Mouse (Mus musculus): ENCODE data around the gene Nup35. TPM values are rescaled to one million over a fixed set of nuclear protein-coding genes. Genes with fewer than 3 reads are reported as not detected.

The Nup35 gene
- 51.7 and 53.7 TPM in 2 replicates for polyA plus RNA-seq (2015; fragmentation: Nextera tagmentation; extraction: Ambion mirVana)

GRCm38 (mm10) chr2:80616854-80617737, at the start of gene Nup35, which contains the start of gene Dusp19:
Gene Nup35, plus strand, starts transcription at chr2:80617236.
Gene Dusp19, plus strand, starts transcription at chr2:80617045.
- peak; percentile 99 for ATAC-seq
- Histone ChIP-seq H3K27ac (ENCODE audit: low read depth, low read length) (peak within 1 kb of the TSS; percentile 82), H3K4me1 (ENCODE audit: control insufficient read depth, insufficient read depth, low read depth, low read length) (peaks cover 9% of the 10 kb centered on the region), H3K4me2 (ENCODE audit: low read length) (peak within 1 kb of the TSS; percentile 84), H3K27me3 (replicated peaks; ENCODE audit: control insufficient read depth, insufficient read depth, low read length) (no peaks in the 10 kb centered on the region), H3K9me3 (ENCODE audit: control insufficient read depth, low read length) (no peaks in the 10 kb centered on the region), H3K4me3 (ENCODE audit: low read length) (peak within 1 kb of the TSS; percentile 64), H3K9ac (ENCODE audit: low read depth, low read length) (peak within 1 kb of the TSS; percentile 78), H3K36me3 (ENCODE audit: control insufficient read depth, insufficient read depth, low read length) (0 out of 2 replicates have a peak, but pooled peaks cover 2% of the 10 kb centered on the region)
- WGBS: 2% methylated on average over 21 of the region's 21 CpGs

DNA sequence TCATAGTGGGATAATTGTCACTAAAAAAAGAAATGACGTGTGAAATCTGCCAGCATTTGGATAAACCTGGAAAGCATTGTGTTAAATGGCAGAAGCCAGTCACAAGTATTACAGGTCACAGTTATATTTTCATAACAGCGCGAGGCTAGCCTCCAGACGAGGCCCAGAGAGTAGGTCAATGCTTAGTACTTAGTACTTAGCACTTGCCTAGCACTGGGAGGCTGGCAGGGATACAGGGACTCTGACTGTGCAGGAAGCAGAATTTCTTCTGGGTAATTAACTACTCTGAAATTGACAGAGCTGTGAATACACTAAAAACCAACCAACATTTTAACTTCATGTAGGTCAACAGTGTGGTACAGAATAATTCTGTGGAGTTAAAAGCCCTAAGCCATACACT, 49.6 kb upstream of the Nup35 start:
- H3K9me3 ChIP-seq (ENCODE audit: control insufficient read depth, low read length): no peaks in the 10 kb centered on the region
- no peak overlapping the region for H3K4me2 ChIP-seq (ENCODE audit: low read length)
- H3K4me1 ChIP-seq (ENCODE audit: control insufficient read depth, insufficient read depth, low read depth, low read length): no peaks in the 10 kb centered on the region; the same call in 1 of the 2 replicates
- no peak for ATAC-seq
- H3K4me3 ChIP-seq (ENCODE audit: low read length): no peak overlapping the region
- H3K27ac ChIP-seq (ENCODE audit: low read depth, low read length): no peak overlapping the region
- no peak overlapping the region for H3K9ac ChIP-seq (ENCODE audit: low read depth, low read length)
- H3K36me3 ChIP-seq (ENCODE audit: control insufficient read depth, insufficient read depth, low read length): no peaks in the 10 kb centered on the region
- no peaks in the 10 kb centered on the region for H3K27me3 ChIP-seq (replicated peaks; ENCODE audit: control insufficient read depth, insufficient read depth, low read length)
- WGBS: 89% methylated on average over 4 of the region's 4 CpGs

- Histone ChIP-seq H3K27me3 (replicated peaks; ENCODE audit: control insufficient read depth, insufficient read depth, low read length) (no peaks in the 10 kb centered on the region), H3K9ac (ENCODE audit: low read depth, low read length) (no peak overlapping the region), H3K4me2 (ENCODE audit: low read length) (no peak overlapping the region), H3K4me1 (ENCODE audit: control insufficient read depth, insufficient read depth, low read depth, low read length) (no peaks in the 10 kb centered on the region; the same call in 1 of the 2 replicates), H3K36me3 (ENCODE audit: control insufficient read depth, insufficient read depth, low read length) (no peaks in the 10 kb centered on the region), H3K9me3 (ENCODE audit: control insufficient read depth, low read length) (no peaks in the 10 kb centered on the region), H3K4me3 (ENCODE audit: low read length) (no peak overlapping the region), H3K27ac (ENCODE audit: low read depth, low read length) (no peak overlapping the region)
- 80% methylated on average over 4 of the region's 4 CpGs for WGBS
- no peak for ATAC-seq
Observed at GRCm38 (mm10) chr2:80570656-80571055, 46.4 kb upstream of the Nup35 start.

DNA sequence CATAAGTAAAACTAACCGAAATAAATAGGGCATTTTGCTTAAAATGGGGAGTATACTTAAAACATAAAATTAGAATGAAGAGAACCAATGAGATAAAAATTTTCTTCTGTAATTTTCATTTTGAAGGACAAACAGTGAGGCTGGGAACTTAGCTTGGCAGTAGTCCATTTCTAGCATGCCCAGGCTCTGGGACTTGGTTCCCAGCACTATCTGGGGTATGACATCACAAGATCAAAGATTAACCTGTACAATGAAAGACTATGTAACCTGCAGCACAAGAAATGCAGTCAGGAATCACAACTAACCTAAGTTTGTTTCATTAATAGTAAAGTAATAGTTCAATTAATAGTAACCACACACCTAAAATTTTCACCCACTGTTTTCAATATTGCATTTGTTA, 39.8 kb upstream of the Nup35 start:
- Histone ChIP-seq H3K27ac (ENCODE audit: low read depth, low read length) (no peak overlapping the region), H3K36me3 (ENCODE audit: control insufficient read depth, insufficient read depth, low read length) (no peaks in the 10 kb centered on the region), H3K9me3 (ENCODE audit: control insufficient read depth, low read length) (no peaks in the 10 kb centered on the region), H3K4me2 (ENCODE audit: low read length) (no peak overlapping the region), H3K9ac (ENCODE audit: low read depth, low read length) (no peak overlapping the region), H3K4me1 (ENCODE audit: control insufficient read depth, insufficient read depth, low read depth, low read length) (peaks cover 15% of the 10 kb centered on the region), H3K4me3 (ENCODE audit: low read length) (no peak overlapping the region), H3K27me3 (replicated peaks; ENCODE audit: control insufficient read depth, insufficient read depth, low read length) (no peaks in the 10 kb centered on the region)
- 93% methylated on average over 1 of the region's 1 CpGs for WGBS
- no peak for ATAC-seq

GRCm38 (mm10) chr2:80579253-80579891, 37.7 kb upstream of the Nup35 start:
- Histone ChIP-seq H3K4me1 (ENCODE audit: control insufficient read depth, insufficient read depth, low read depth, low read length) (peaks cover 15% of the 10 kb centered on the region), H3K36me3 (ENCODE audit: control insufficient read depth, insufficient read depth, low read length) (no peaks in the 10 kb centered on the region), H3K4me3 (ENCODE audit: low read length) (peak overlapping the region; percentile 15), H3K9me3 (ENCODE audit: control insufficient read depth, low read length) (no peaks in the 10 kb centered on the region), H3K27me3 (replicated peaks; ENCODE audit: control insufficient read depth, insufficient read depth, low read length) (no peaks in the 10 kb centered on the region), H3K4me2 (ENCODE audit: low read length) (peak overlapping the region; percentile 75), H3K27ac (ENCODE audit: low read depth, low read length) (no peak overlapping the region), H3K9ac (ENCODE audit: low read depth, low read length) (no peak overlapping the region)
- no peak for ATAC-seq
- WGBS: 42% methylated on average over 6 of the region's 6 CpGs

GRCm38 (mm10) chr2:80580311-80580961, 36.6 kb upstream of the Nup35 start:
- ATAC-seq: peak; percentile 75
- peaks cover 15% of the 10 kb centered on the region for H3K4me1 ChIP-seq (ENCODE audit: control insufficient read depth, insufficient read depth, low read depth, low read length)
- WGBS: under 1% methylated on average over 50 of the region's 65 CpGs
- H3K9ac ChIP-seq (ENCODE audit: low read depth, low read length): peak overlapping the region; percentile 97
- peak overlapping the region; percentile 75 for H3K4me2 ChIP-seq (ENCODE audit: low read length)
- H3K36me3 ChIP-seq (ENCODE audit: control insufficient read depth, insufficient read depth, low read length): no peaks in the 10 kb centered on the region
- H3K27me3 ChIP-seq (replicated peaks; ENCODE audit: control insufficient read depth, insufficient read depth, low read length): no peaks in the 10 kb centered on the region
- peak overlapping the region; percentile 98 for H3K27ac ChIP-seq (ENCODE audit: low read depth, low read length)
- H3K4me3 ChIP-seq (ENCODE audit: low read length): peak overlapping the region; percentile 93
- no peaks in the 10 kb centered on the region for H3K9me3 ChIP-seq (ENCODE audit: control insufficient read depth, low read length)

DNA sequence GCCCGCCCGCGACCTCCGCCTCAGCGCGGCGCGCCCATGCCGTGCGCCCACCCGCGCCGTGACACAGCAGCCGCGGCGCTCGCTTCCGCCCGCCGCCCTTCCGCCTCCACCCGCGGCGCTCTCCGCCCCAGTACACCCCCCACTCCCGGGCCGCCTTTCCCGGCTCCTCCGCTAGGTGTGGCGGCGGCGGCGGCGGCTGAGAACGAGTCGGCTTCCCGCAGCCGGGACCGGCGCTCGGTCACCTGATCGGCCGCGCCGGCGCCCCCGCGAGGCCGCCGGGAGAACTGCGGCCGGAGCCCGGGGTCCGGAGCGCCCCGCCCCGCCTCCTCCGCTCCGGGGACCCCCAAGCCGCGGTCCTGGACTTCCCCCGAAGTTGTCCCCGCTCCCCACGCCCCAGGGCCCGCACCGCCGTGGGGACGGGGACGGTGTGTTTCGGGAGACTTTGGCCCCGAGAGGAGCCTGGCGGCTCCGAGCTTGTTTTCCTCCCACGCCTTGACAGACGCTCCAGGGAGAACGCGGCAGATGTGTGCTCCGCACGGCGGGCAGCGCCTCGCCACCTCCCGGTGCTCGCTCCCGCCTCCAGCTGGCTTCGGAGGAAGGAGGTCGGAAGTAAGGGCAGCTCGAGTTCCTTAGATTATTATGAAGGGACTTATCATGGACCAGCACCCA, 35.9 kb upstream of the Nup35 start, which contains the start of gene Nckap1:
Nckap1 (minus strand) TSS at position 338 of the 669 bp plus-strand sequence.
- Histone ChIP-seq H3K36me3 (ENCODE audit: control insufficient read depth, insufficient read depth, low read length) (no peaks in the 10 kb centered on the region), H3K9me3 (ENCODE audit: control insufficient read depth, low read length) (no peaks in the 10 kb centered on the region), H3K4me1 (ENCODE audit: control insufficient read depth, insufficient read depth, low read depth, low read length) (peaks cover 15% of the 10 kb centered on the region), H3K27ac (ENCODE audit: low read depth, low read length) (peak within 1 kb of the TSS; percentile 98), H3K4me2 (ENCODE audit: low read length) (peak within 1 kb of the TSS; percentile 75), H3K27me3 (replicated peaks; ENCODE audit: control insufficient read depth, insufficient read depth, low read length) (no peaks in the 10 kb centered on the region), H3K4me3 (ENCODE audit: low read length) (peak within 1 kb of the TSS; percentile 93), H3K9ac (ENCODE audit: low read depth, low read length) (peak within 1 kb of the TSS; percentile 97)
- WGBS: under 1% methylated on average over 78 of the region's 88 CpGs
- peak; percentile 96 for ATAC-seq

DNA sequence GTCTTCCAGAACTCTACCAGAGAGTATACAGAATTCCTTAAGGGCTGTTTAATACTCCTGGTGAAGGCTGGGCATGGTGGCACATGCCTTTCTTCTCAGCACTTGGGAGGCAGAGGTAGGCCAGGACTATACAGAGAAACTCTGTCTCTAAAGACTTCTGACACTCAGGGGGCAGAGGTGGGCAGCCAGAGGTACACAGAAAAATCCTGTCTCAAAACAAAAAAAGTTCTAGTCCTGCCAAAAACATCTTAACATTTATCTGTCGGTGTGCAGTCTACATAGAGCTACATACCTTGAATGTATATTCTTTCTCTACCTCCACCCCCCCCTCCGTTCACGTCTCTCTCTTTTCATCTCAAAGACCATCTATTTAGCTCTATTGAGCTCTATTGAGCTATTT, 34.7 kb upstream of the Nup35 start:
- no peaks in the 10 kb centered on the region for H3K36me3 ChIP-seq (ENCODE audit: control insufficient read depth, insufficient read depth, low read length)
- H3K9ac ChIP-seq (ENCODE audit: low read depth, low read length): no peak overlapping the region
- H3K27ac ChIP-seq (ENCODE audit: low read depth, low read length): no peak overlapping the region
- ATAC-seq: no peak
- no peak overlapping the region for H3K4me2 ChIP-seq (ENCODE audit: low read length)
- 88% methylated on average over 3 of the region's 3 CpGs for WGBS
- no peaks in the 10 kb centered on the region for H3K9me3 ChIP-seq (ENCODE audit: control insufficient read depth, low read length)
- H3K4me3 ChIP-seq (ENCODE audit: low read length): no peak overlapping the region
- H3K27me3 ChIP-seq (replicated peaks; ENCODE audit: control insufficient read depth, insufficient read depth, low read length): no peaks in the 10 kb centered on the region
- peaks cover 15% of the 10 kb centered on the region for H3K4me1 ChIP-seq (ENCODE audit: control insufficient read depth, insufficient read depth, low read depth, low read length)
